Mouse (Mus musculus) kidney, postnatal 10 days (tissue): Measurements from ENCODE around the gene Gtdc1.

Experiments
- DNase-seq: peaks from one replicate; pipeline ENCODE4 v3.0.0; 2021; ENCODE audit warnings: mixed read lengths

Gene Gtdc1

DNA sequence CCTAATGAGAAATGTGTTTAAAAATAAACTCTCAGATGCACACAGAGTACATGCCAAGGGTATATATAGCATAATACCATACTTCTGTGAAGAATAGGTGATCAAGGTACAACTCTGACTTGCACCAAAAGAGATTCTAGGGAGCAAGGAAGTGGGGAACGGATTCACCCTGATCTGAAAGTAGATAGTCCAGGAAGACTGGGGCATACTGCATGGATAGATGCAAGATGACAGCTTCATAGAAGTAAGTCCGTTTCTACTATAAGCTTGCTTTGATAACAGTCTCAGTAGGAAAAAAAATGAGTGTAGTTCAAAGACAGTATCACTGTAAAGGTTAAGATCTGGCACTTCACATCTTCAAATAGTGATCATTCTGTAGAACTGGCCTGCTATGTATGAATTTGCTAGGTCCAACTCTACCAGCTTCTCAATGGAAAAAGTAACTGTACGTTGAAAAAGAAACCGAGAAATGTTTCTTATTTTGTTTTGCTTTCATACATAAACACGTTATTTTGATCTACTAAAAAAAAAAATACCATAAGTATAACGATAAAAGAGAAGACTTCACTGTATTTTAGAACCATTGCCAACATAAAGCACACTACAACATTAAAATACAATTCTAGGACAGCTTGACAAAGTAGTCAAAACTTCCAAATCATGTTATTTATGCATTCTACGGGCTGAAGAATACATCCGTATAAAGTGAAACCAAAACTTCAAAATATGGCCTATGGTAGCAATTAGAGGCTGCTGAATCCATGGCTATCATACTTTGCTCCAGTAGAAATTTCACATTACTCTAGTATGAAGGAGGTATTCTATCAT, 4.2 kb downstream of the Gtdc1 start:
- DNase-seq: no peak

DNA sequence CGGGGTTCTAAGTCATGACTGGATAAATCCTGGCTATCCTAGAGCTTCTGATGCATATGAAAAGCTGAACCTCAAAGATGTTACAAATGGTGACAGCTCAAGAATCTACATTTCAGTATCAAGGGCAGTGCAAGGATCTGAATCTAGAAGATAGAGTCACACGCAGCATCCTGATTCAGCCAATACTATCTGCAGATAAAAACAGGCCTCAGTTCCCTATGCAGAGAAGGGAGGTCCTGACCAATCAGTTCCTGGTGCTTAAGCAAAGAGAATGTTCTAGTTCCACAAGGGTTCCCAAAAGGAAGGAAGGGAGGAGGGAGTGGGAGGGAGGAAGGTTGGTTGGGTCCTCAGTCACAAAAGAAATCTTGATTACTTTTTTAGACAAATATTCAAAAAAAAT, 5.0 kb downstream of the Gtdc1 start:
- DNase-seq: no peak

DNA sequence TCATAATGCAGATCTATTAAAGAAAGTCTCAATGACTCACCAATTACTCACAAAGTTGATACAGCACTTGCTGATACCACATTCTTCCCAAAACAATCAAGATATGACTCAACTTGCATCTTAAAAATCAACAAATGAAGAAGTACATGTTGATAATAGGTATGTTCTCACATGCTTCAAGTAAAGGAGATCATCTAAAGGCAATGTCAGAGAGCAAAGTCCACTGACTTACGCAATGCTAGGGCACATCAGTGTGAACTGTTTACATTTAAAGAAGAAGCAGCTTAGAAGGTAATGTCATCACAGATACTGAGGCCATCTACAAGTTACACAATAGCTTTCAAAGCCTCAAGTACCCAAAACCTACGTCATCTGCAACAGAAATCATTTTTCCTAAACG, 7.0 kb downstream of the Gtdc1 start:
- no peak for DNase-seq

- DNase-seq: no peak
These were observed 8.1 kb downstream of the Gtdc1 start for GRCm38 (mm10) chr2:44919326-44919725.

DNA sequence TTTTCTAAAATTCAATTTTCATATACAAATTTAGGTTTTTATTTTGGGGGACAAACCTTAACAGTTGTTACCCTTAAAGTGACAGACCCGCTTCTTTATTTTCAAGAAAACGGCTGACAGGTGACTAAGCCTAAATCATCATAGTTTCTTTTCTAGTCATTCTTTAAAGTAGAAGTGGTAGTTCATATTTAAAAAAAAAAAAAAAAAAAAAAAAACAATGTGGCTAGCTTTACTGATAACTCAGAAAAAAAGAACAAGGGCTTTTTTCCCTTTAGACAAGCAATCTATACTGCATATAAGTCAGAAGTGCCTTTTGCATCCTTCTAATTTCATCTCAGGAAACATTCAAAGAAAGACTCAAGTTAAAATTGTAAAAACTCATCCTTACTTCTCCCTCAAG, 8.7 kb downstream of the Gtdc1 start:
- DNase-seq: no peak

GRCm38 (mm10) chr2:44916286-44916685, 11.2 kb downstream of the Gtdc1 start:
- no peak for DNase-seq

DNA sequence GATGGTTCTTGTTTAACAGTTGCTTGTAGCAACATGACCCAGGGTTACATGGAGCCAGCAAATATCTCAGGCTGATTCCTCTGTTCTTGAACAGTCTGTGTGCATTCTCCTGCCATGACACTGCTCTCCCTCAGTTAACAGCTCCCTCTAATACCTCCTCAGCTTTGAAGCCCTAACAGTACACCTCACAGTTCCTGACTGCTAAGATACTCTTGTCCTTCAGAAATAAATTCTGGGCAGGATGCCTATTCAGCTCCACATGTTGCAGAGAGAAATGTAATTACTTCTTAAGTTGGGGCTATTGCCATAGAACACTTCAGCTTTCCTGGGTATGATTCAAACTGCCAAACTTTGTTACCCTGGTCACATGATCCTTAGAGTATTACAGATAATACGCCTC, 29.7 kb downstream of the Gtdc1 start:
- no peak for DNase-seq

GRCm38 (mm10) chr2:44873718-44874117, 53.7 kb downstream of the Gtdc1 start:
- DNase-seq: no peak

DNA sequence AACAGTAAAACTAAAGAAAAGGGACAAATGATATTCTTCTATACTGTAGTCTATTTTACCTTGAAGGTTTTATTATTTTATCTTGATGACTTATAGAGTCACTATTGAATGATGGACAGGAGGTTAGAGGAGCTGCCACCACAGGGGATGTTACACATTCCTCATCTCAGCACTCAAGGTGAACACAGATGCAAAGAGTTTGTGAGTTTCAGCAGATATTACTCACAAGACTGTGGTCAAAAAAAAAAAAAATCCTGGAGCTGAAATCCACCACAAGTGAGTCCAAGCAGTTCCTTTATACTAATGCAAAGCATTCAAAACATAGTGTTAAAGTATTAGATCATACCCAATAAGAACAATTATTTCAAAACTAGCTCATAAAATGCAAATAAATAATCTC, 62.7 kb downstream of the Gtdc1 start:
- DNase-seq: no peak

DNA sequence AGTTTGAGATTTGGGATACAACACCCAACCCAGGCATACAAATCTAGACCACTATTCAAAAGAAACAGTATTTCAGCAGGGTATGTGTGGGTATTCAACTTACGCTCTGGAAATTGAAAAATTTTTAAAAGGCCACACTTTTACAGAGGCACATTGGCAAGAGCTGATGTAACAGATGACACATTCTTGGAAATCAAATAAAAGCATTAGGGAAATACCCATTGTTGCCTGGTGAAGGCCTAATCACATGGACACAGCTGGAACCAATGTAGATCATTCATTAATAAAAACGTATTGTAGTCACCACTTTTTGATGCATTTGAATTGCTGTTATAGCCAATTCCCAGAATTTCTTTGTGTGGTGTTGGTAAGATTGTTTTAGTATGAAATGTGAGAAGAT, 73.0 kb downstream of the Gtdc1 start:
- no peak for DNase-seq

- no peak for DNase-seq
These were observed 77.8 kb downstream of the Gtdc1 start for GRCm38 (mm10) chr2:44849666-44850065.

- no peak for DNase-seq
These were observed 79.3 kb downstream of the Gtdc1 start for GRCm38 (mm10) chr2:44848156-44848555.

DNA sequence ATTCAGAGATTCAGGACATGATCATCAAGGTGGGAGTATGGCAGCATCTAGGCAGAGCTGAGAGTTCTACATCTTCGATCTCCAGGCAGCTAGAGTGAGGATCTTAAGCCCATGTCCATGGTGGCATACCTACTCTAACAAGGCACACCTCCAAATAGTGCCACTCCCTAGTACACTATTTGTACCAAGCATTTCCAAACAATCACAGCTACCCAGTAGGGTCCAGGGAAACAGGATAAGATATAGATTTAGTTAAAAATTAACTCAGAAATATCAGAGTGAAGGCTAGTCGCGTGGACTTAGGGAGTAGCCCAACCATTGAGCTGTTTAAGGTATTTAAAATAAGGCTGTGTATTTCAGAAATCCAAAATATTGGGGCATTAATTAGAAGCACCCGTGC, 82.0 kb downstream of the Gtdc1 start:
- no peak for DNase-seq

- no peak for DNase-seq
These were observed 97.7 kb downstream of the Gtdc1 start for GRCm38 (mm10) chr2:44829753-44830152.

GRCm38 (mm10) chr2:44829346-44829745, 98.1 kb downstream of the Gtdc1 start:
- no peak for DNase-seq

- DNase-seq: no peak
These were observed 100.8 kb downstream of the Gtdc1 start for GRCm38 (mm10) chr2:44826609-44827008.

DNA sequence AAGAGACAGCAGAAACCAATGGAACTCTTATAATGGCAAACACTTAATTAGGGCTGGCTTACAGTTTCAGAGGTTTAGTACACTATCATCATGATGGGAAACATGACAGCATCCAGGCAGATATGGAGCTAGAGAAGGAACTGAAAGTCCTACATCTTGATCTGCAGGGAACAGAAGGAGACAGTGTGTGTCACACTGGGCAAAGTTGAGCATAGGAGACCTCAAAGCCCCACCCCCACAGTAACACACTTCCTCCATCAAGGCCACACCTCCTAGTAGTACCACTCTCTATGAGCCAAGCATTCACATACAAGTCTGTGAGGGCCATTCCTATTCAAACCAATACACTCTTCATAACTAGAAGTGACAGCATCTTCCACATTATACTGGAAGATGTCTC, 109.7 kb downstream of the Gtdc1 start:
- no peak for DNase-seq

DNA sequence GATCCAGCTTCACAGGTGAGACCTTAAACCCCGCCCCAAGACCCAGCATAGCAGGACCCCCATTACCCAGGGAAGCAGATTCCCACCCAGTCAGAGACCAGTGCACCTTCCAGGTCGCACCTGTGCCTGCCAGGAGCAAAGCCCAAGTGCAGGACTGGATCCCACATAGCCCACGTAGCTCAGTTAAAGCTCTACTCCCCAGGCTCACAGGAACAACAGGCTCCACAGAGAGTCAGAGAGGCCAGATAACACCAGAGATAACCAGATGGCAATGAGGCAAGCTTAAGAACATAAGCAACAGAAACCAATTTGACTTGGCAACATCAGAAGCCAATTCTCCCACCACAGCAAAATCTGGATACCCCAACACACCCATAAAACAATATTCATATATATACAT, 113.7 kb downstream of the Gtdc1 start:
- no peak for DNase-seq

DNA sequence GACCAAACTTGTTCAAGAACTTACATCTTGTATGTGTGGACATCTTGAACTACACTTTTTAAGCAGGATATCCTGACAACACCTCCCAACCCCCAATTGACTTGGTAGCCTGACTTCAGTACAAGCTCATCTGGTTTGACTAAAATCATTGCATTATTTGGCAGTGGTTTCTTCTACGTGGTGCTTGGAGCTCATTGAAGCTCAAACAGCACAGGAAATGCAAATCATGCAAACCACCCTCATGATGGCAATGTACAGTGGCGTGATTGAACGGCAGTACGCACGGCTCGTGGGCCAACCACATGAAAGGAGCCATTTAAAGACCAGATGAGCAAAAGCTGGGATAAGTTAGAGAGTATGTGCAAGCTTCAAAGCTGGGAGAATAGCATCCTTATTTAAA, 123.0 kb downstream of the Gtdc1 start:
- no peak for DNase-seq

DNA sequence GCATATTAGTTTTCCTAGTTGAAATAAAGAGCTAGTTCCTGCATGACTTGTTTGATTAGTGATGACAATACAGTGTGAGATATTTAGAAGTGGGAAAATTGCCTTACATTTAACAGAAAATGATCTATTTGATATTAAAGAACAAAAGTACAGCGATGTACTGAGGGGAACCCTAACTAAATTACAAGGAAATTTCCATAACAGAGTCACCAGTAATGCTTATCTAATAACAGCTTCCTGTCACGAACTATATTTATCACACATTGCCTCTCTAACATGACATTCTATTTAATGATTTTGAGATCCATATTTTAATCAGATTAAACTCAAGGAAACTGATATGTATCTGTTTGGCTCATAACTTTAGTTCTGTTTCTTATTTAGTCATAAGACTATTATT, 126.1 kb downstream of the Gtdc1 start:
- no peak for DNase-seq

DNA sequence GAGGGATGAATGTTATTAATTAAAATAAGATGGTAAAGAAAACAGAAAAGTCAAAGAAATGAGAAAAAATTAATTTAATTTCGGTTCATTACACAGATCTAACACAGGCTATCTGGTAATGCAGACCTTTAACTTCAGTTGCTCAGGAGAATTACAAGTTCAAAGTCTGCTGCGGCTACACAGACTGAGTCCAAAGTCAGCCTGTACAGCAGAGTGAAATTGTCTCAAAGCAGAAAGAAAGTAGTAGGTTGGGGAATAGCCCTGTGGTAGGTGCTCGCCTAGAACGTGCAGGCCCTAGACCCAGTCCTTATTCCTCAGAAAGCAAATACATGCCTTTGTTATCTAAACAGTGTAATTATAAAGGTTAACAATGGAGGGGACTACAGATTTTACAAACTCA, 135.6 kb downstream of the Gtdc1 start:
- no peak for DNase-seq

GRCm38 (mm10) chr2:44791134-44791533, 136.3 kb downstream of the Gtdc1 start:
- DNase-seq: no peak

- DNase-seq: no peak
These were observed 144.7 kb downstream of the Gtdc1 start for GRCm38 (mm10) chr2:44782746-44783145.

DNA sequence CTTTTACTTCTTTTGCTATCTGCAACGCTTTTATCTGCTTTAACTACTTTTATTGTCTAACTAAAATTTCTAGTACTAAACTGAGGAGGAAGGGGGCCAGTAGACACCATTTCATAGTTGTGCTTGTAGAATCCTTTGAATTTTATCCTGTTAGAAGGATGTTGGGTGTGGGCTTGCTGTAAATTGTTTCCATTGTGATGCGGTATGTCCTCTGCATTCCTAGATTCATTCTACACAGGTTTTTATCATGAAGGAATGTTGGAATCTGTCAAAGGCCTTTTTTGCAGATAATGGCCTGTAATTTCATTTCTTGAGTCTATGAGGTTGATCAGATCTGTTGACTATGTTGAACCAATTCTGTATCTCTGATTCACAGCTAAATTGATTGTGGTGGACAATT, 146.5 kb downstream of the Gtdc1 start:
- no peak for DNase-seq

DNA sequence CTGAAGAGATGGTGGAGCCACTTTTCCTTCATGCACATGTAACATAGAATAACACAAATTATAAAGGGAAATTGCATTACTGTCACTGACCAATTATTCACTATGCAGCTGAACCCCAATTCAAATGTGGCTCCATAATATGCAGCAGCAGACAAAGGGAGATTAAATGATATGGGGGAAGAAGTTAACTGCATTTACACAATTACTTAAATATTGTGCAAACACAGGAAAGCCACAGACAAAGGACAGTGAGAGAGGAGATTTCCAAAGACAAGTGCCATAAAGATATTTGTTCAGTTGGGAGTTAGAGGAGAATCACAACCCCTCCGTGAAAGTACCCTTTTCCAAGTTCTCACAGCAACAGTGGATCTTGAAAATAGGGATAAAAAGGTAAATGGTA, 163.6 kb downstream of the Gtdc1 start:
- DNase-seq: no peak
